Comparison of ENCODE assay signal across 6 mouse cellular contexts in the genomic region with DNA sequence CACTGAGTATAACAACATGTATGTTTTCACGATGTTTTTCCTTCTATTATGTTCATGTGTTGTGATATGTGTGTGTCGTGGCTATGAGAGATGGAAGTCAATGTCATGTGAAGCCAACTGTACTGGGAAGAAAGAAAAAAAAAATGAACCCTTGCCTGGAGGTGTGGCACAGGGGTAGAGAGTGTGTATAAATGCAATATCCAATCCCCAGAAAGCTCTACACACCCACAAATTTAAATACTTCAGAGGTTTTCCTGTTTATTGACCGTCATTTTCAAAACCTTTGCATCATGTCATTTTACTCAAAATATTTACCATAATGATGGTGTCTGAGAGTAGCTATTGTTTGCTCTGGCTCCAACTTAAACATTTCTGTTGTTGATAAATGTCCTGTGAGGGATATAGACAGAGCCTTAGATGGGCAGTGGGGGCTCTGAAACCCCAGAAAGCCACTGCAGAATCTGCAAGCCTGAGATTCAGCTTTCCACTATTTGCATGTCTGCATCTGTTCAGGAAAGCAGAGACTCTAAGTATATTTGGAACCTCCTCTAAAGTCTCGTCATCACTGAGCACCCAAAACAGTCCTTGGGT. TPM values are rescaled to one million over a fixed set of nuclear protein-coding genes. Genes with fewer than 3 reads are reported as not detected.
"Had no signal": no experiment of that assay in that cellular context is flagged by ENCODE, and none has a peak within 500 bp of the region (broad histone marks: within the 10 kb centered on the region; RNA-seq: fewer than 3 reads in every experiment).

No protein-coding gene starts in this region.

RNA-seq across cellular contexts. Expression of gene Clec2g, which starts 47.9 kb away (rescaled TPM):
- polyA plus RNA-seq: neural tube, embryonic 13.5 days; neural tube, embryonic 14.5 days; neural tube, embryonic 15.5 days; small intestine, adult 2 months; stomach, embryonic 14.5 days; testis, adult 2 months had no signal
